Mouse (Mus musculus): ENCODE results near the gene Slit3.

Slit3 gene

DNA sequence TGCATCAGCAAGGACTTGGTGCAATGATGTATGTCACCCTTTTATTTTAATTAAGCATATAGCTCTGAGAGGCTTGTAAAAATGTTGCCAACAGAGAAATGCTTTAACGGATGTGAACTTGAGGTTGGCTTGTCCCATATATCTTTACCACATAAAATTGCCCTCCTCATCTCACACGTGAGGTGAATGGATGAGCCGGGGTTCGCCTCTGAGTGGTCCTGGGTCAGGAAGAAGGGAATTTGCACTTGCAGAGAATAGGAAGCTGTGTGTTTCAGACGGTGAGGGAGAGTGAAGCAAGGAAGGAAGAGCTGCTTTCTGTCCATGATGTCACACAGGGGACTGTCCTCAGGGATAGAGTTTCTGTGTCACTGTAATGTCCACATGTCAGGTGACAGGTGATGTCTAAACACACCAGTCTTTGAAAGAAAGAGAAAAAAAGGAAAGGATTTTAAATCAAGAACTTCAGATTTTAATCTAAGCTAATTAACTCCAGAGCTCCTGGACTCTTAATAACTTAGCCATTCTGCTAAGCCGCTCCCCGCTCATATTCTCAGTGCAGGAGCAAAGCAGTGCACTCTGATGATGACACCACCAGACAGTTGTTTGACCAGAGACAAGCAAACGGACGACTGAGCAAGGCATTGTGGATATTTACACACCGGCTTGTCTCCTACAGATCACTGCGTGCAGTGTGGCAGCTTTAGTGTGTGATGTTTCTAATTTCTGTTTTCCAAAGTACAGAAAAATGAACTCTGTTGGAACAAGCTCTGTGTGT lies 352.0 kb downstream of the Slit3 start:
- no peak for DNase-seq

- no peak for DNase-seq
Measured at GRCm38 (mm10) chr11:35473617-35473996, 352.6 kb downstream of the Slit3 start.

GRCm38 (mm10) chr11:35480146-35480545 lies 359.1 kb downstream of the Slit3 start:
- DNase-seq, result no peak

- no peak for DNase-seq
Measured at GRCm38 (mm10) chr11:35481611-35482363, 360.8 kb downstream of the Slit3 start.

GRCm38 (mm10) chr11:35487966-35488365 lies 366.9 kb downstream of the Slit3 start:
- no peak for DNase-seq

DNA sequence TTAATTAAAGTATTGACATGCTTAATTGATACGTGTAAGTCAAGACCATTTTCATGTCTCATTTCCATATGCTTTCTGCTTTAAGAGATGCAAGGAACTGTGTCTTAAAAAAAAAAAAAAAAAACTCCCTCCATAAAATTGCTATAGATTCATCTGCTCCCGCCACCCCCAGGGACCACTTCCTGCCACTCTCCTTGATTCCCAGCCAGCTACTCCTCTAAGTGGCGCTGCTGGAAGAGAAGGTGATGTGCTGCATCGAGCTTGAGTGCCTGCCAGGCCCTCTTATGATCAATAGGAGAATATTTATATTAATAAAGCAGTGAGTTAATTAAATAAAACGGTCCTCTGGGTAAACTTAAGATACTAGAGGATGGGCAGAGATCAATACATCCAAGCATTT lies 370.7 kb downstream of the Slit3 start:
- DNase-seq, result no peak

- DNase-seq, result no peak
Measured at GRCm38 (mm10) chr11:35496874-35497273, 375.9 kb downstream of the Slit3 start.

DNA sequence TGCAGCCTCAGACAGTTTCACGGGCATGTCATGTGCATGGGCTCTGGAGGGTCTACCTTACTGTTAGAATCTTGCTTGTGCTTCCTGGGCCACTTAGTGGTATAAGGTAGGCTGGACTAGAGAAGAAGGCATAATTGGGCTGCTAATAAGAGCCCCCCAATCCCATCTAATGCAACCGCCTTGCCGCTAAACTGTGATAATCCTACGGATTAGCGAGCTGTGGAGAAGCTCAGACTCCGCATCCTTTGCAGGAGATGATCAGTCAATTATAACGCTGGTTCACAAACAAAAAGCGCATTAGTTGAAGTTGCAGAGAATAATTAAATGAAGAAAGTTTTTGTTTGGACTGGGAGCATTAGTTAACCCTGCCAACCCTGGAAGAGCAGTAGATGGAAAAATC lies 376.9 kb downstream of the Slit3 start:
- DNase-seq, result no peak

DNA sequence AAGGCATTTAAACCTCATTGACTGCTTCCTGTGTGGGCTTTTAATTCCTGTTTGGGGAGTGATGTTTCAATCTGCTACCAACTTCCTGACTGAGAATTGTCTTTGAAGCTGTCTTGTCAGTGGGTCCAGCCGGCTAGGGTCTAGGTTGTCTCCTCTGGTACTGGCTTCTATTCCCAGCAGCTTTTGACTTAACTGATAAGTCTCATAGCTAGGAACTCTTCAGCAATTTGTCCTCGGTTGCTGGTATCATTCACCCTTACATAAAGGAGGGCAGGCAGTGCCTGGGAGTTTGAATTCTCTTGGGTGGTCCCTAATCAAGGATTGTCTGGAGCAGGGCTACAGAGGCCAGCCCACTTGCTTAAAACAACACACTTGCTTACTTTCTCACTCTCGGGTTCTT lies 381.1 kb downstream of the Slit3 start:
- DNase-seq, result no peak

DNA sequence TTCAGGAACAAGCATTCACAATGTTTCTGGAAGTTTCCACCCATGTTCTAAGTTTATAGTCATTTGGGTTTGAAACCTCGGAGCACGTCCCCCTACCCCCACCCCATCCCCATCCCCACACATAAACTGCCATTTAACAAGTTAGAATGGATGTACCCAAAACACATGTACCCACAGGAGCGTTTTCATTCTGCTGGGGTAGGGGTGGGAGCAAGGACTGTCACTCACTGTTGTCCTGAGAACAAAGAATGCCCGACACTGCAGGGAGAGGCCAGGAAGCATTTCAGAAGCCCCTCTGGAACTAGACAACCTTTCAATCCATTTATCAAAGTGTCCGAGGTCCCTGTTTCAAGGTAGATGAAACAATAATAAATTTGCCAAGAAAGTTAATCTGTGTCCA lies 383.0 kb downstream of the Slit3 start:
- DNase-seq, result no peak

- no peak for DNase-seq
Measured at GRCm38 (mm10) chr11:35504916-35505315, 383.9 kb downstream of the Slit3 start.

GRCm38 (mm10) chr11:35505316-35505715 lies 384.3 kb downstream of the Slit3 start:
- DNase-seq, result no peak

DNA sequence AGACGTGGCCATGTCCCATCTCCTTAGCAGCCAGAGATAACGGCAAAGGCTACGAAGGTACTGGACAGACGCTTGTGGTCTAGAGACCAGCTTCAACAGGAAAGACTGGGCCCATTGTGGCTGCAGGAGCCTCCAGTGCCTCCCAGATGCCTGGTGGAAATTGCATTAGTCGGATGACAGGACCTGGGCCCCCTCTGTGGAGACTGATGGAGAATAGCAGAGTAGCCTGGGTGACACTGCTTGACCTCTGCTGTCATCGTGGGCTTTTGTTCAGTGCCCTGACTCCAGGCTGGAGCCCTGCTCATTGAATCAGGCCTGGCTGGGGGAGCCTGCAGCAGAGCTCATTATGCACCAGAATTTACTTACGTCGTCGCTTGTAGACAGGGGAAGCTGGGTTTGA lies 384.8 kb downstream of the Slit3 start:
- no peak for DNase-seq

DNA sequence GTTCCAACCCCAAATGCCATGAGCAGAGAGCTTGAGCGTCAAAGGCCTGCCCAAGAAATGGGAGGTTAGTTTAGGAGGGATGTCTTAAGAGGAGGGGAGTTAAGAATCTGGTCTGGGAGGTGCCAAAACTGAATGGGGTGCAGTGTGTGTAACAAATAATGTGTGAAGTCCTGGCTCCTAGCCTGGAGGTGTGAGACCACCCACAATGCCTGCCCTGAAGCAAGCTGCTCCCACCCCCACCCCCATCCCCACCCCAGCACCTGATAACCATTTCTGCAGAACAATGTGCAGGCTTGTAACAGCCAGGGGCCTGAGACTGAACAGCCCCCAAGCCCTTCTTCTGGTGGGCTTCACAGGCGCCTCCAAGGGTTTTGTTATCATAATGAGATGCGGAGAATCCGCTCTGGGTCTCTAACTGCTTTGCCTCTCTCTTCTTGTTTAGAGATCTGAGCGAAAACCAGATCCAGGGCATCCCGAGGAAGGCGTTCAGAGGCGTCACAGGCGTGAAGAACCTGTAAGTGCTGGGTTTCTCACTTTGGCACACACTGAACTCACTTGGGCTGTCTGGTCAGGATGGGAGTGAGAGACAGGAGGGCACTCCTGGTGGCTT lies 386.9 kb downstream of the Slit3 start:
- DNase-seq, result peak in 1 of 2 experiments; percentile 25

GRCm38 (mm10) chr11:35512686-35513085 lies 391.7 kb downstream of the Slit3 start:
- no peak for DNase-seq

DNA sequence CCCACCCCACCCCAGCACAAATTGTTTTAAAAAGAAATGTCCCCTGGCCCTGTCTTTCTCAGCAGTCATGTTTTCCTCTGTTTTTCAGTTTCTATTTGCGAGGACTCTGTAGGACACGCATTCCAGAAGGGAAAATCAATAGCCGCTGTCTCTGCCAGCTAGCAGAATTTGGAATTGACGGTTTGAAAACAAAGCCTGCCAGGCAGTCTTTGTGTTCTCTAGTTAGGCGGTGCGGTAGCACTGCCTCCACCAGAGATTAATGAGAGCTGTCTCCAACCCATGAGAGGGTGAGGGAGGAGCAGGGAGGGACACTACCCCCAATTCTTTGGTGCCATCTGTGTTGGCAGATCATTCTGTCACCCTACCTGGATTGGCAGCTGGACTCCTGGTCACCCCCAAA lies 392.3 kb downstream of the Slit3 start:
- no peak for DNase-seq

DNA sequence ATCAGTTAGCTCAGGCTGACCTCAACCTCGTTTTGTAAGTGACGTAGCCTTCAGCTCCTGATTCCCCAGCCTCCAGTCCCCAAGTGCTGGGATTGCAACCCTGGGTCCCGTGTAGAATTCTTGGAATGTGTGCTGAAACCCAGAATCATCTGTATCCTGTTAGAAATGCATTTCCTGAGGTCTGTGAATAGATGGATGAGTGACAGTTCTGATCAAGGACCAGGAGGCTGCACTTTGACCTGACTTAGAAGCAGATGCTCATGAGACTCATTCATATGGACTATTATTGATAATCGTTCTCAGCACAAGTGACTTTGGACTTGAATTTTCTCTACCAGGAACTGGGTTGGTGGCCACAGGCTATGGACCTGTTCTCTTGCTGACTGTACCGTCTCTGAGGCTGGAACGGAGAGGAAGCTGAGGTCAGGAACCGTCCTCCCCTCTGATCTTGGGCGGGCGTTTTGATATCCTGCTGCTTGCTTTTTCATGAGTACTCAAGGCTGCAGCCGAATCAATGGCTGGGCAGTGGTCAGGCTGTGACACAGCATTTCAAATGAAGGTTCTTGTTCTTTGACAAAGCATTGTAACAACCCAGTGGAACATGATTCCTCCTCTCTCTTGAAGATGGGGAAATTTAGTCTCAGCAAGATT lies 401.9 kb downstream of the Slit3 start:
- DNase-seq, result no peak

- peak in 1 of 2 experiments; percentile 36 for DNase-seq
Measured at GRCm38 (mm10) chr11:35523773-35524172, 402.7 kb downstream of the Slit3 start.

- no peak for DNase-seq
Measured at GRCm38 (mm10) chr11:35526219-35526762, 405.3 kb downstream of the Slit3 start.

GRCm38 (mm10) chr11:35527816-35528462 lies 406.9 kb downstream of the Slit3 start:
- DNase-seq, result no peak

GRCm38 (mm10) chr11:35535027-35535426 lies 414.0 kb downstream of the Slit3 start:
- no peak for DNase-seq
